Mouse (Mus musculus) stomach, embryonic 15.5 days (tissue): ENCODE results near the gene Pdp2. TPM values are rescaled to one million over a fixed set of nuclear protein-coding genes. Genes with fewer than 3 reads are reported as not detected.

ENCODE experiments used
- ATAC-seq: fragments of 200-750 bp; cut with Nextera tagmentation; 2 replicates; pipeline ENCODE4 v1.8.0; 2017; ENCODE audit warnings: low read depth, moderate number of reproducible peaks, moderate TSS enrichment; ENCODE audit not compliant: insufficient read depth, low FRiP score
- H3K27ac ChIP-seq: fragments of 300-500 bp; sonication (generic); 2 replicates; pipeline ENCODE4 v1.5.1; 2015; ENCODE audit warnings: mild to moderate bottlenecking, inconsistent platforms
- H3K27me3 ChIP-seq: fragments of 300-500 bp; sonication (generic); replicated peaks from 2 replicates; pipeline ENCODE4 v1.6.1; 2015; ENCODE audit warnings: inconsistent platforms
- H3K36me3 ChIP-seq: fragments of 300-500 bp; sonication (generic); 2 replicates; pipeline ENCODE4 v1.6.1; 2015; ENCODE audit warnings: inconsistent platforms
- H3K4me1 ChIP-seq: fragments of 300-500 bp; sonication (generic); 2 replicates; pipeline ENCODE4 v1.6.1; 2015; ENCODE audit warnings: inconsistent platforms
- H3K4me2 ChIP-seq: fragments of 300-500 bp; sonication (generic); 2 replicates; pipeline ENCODE4 v1.6.1; 2015; ENCODE audit warnings: mild to moderate bottlenecking, inconsistent platforms
- H3K4me3 ChIP-seq: fragments of 300-500 bp; sonication (generic); replicated peaks from 2 replicates; pipeline ENCODE4 v1.5.1; 2015; ENCODE audit warnings: inconsistent platforms
- H3K9ac ChIP-seq: fragments of 300-500 bp; sonication (generic); 2 replicates; pipeline ENCODE4 v1.6.1; 2015; ENCODE audit warnings: inconsistent platforms
- H3K9me3 ChIP-seq: fragments of 300-500 bp; sonication (generic); 2 replicates; pipeline ENCODE4 v1.6.1; 2016; ENCODE audit warnings: inconsistent platforms
- WGBS: fragments of 180-500 bp; shearing (Covaris S2); methylation state at CpG from one replicate; pipeline ENCODE4 v1.1.7; 2015; 5-methylcytosine and 5-hydroxymethylcytosine counted together
- polyA plus RNA-seq: library from polyadenylated mRNA; unstranded; fragments of >200 nt; fragmentation: Nextera tagmentation; extraction: Ambion mirVana; gene quantifications from 2 replicates; pipeline ENCODE4 v1.2.1, GENCODE M21; 2015

The Pdp2 gene
- polyA plus RNA-seq: 11.8 and 13.4 TPM in 2 replicates

GRCm38 (mm10) chr8:104591133-104591834 lies at the start of gene Pdp2:
TSS of gene Pdp2 (plus strand) at chr8:104591451.
- Histone ChIP-seq H3K27ac (peak within 1 kb of the TSS; percentile 89), H3K4me2 (peak within 1 kb of the TSS; percentile 71), H3K9me3 (no peaks in the 10 kb centered on the region), H3K4me3 (peak within 1 kb of the TSS; percentile 70), H3K36me3 (peaks cover 12% of the 10 kb centered on the region), H3K9ac (peak within 1 kb of the TSS; percentile 57), H3K4me1 (0 out of 2 replicates have a peak, but pooled peaks cover 10% of the 10 kb centered on the region), H3K27me3 (no peaks in the 10 kb centered on the region)
- ATAC-seq: peak; percentile 99
- under 1% methylated on average over 44 of the region's 44 CpGs for WGBS

- no peak for ATAC-seq
- Histone ChIP-seq H3K9me3 (no peaks in the 10 kb centered on the region), H3K9ac (no peak overlapping the region), H3K4me1 (peaks cover 12% of the 10 kb centered on the region), H3K27ac (no peak overlapping the region), H3K27me3 (peaks cover 54% of the 10 kb centered on the region), H3K4me2 (peak overlapping the region; percentile 89), H3K36me3 (no peaks in the 10 kb centered on the region), H3K4me3 (peak overlapping the region; percentile 45)
- WGBS: 11% methylated on average over 8 of the region's 8 CpGs
These were observed 49.8 kb upstream of the Pdp2 start for GRCm38 (mm10) chr8:104541515-104541880.

- 14% methylated on average over 11 of the region's 11 CpGs for WGBS
- no peaks in the 10 kb centered on the region for H3K36me3 ChIP-seq
- no peak overlapping the region for H3K9ac ChIP-seq
- H3K4me2 ChIP-seq: no peak overlapping the region
- no peak overlapping the region for H3K4me3 ChIP-seq
- no peak for ATAC-seq
- H3K9me3 ChIP-seq: no peaks in the 10 kb centered on the region
- peaks cover 12% of the 10 kb centered on the region for H3K4me1 ChIP-seq
- H3K27ac ChIP-seq: no peak overlapping the region
- H3K27me3 ChIP-seq: peaks cover 54% of the 10 kb centered on the region
These were observed 49.1 kb upstream of the Pdp2 start for GRCm38 (mm10) chr8:104542160-104542559.

GRCm38 (mm10) chr8:104543440-104544045 lies 47.7 kb upstream of the Pdp2 start:
- WGBS: 85% methylated on average over 8 of the region's 8 CpGs
- H3K27me3 ChIP-seq: peaks cover 50% of the 10 kb centered on the region
- H3K4me3 ChIP-seq: no peak overlapping the region
- H3K27ac ChIP-seq: no peak overlapping the region
- ATAC-seq: no peak
- no peaks in the 10 kb centered on the region for H3K36me3 ChIP-seq
- H3K4me1 ChIP-seq: peaks cover 12% of the 10 kb centered on the region
- H3K9me3 ChIP-seq: no peaks in the 10 kb centered on the region
- no peak overlapping the region for H3K4me2 ChIP-seq
- H3K9ac ChIP-seq: no peak overlapping the region

- no peak overlapping the region for H3K27ac ChIP-seq
- no peaks in the 10 kb centered on the region for H3K27me3 ChIP-seq
- H3K4me2 ChIP-seq: no peak overlapping the region
- H3K36me3 ChIP-seq: no peaks in the 10 kb centered on the region
- no peaks in the 10 kb centered on the region for H3K9me3 ChIP-seq
- 83% methylated on average over 4 of the region's 4 CpGs for WGBS
- no peak for ATAC-seq
- no peak overlapping the region for H3K4me3 ChIP-seq
- no peak overlapping the region for H3K9ac ChIP-seq
- no peaks in the 10 kb centered on the region for H3K4me1 ChIP-seq
These were observed 36.1 kb upstream of the Pdp2 start for GRCm38 (mm10) chr8:104555191-104555590.

- WGBS: 46% methylated on average over 7 of the region's 7 CpGs
- Histone ChIP-seq H3K4me3 (no peak overlapping the region), H3K9me3 (no peaks in the 10 kb centered on the region), H3K36me3 (no peaks in the 10 kb centered on the region), H3K4me1 (no peaks in the 10 kb centered on the region), H3K27ac (no peak overlapping the region), H3K27me3 (no peaks in the 10 kb centered on the region), H3K4me2 (no peak overlapping the region), H3K9ac (no peak overlapping the region)
- ATAC-seq: no peak
These were observed 34.0 kb upstream of the Pdp2 start for GRCm38 (mm10) chr8:104557226-104557625.

GRCm38 (mm10) chr8:104560731-104561130 lies 30.5 kb upstream of the Pdp2 start:
- ATAC-seq: no peak
- Histone ChIP-seq H3K27ac (no peak overlapping the region), H3K4me1 (no peaks in the 10 kb centered on the region), H3K4me2 (no peak overlapping the region), H3K27me3 (no peaks in the 10 kb centered on the region), H3K9me3 (no peaks in the 10 kb centered on the region), H3K4me3 (no peak overlapping the region), H3K9ac (no peak overlapping the region), H3K36me3 (no peaks in the 10 kb centered on the region)

- H3K27me3 ChIP-seq: no peaks in the 10 kb centered on the region
- WGBS: 17% methylated on average over 22 of the region's 22 CpGs
- peak; percentile 89 for ATAC-seq
- peak overlapping the region; percentile 39 for H3K4me2 ChIP-seq
- no peak overlapping the region for H3K27ac ChIP-seq
- no peaks in the 10 kb centered on the region for H3K36me3 ChIP-seq
- H3K4me1 ChIP-seq: no peaks in the 10 kb centered on the region
- H3K9me3 ChIP-seq: no peaks in the 10 kb centered on the region
- no peak overlapping the region for H3K4me3 ChIP-seq
- no peak overlapping the region for H3K9ac ChIP-seq
These were observed 26.4 kb upstream of the Pdp2 start for GRCm38 (mm10) chr8:104564633-104565456.

GRCm38 (mm10) chr8:104565457-104565798 lies 25.8 kb upstream of the Pdp2 start:
- Histone ChIP-seq H3K9me3 (no peaks in the 10 kb centered on the region), H3K4me1 (0 out of 2 replicates have a peak, but pooled peaks cover 2% of the 10 kb centered on the region), H3K36me3 (no peaks in the 10 kb centered on the region), H3K4me2 (no peak overlapping the region), H3K9ac (no peak overlapping the region), H3K4me3 (no peak overlapping the region), H3K27me3 (no peaks in the 10 kb centered on the region), H3K27ac (no peak overlapping the region)
- WGBS: 94% methylated on average over 5 of the region's 5 CpGs
- ATAC-seq: 0 out of 2 replicates have a peak, but pooled peaks have one; percentile 9

GRCm38 (mm10) chr8:104569559-104569958 lies 21.7 kb upstream of the Pdp2 start:
- Histone ChIP-seq H3K27me3 (no peaks in the 10 kb centered on the region), H3K9me3 (no peaks in the 10 kb centered on the region), H3K9ac (no peak overlapping the region), H3K4me2 (no peak overlapping the region), H3K4me3 (no peak overlapping the region), H3K4me1 (0 out of 2 replicates have a peak, but pooled peaks cover 7% of the 10 kb centered on the region), H3K27ac (no peak overlapping the region), H3K36me3 (no peaks in the 10 kb centered on the region)
- no peak for ATAC-seq
- 38% methylated on average over 1 of the region's 1 CpGs for WGBS

GRCm38 (mm10) chr8:104570436-104571343 lies 20.6 kb upstream of the Pdp2 start:
- Histone ChIP-seq H3K9ac (0 out of 2 replicates have a peak overlapping the region, but pooled peaks have one; percentile 29), H3K4me3 (peak overlapping the region; percentile 49), H3K27ac (no peak overlapping the region), H3K4me2 (peak overlapping the region; percentile 89), H3K27me3 (no peaks in the 10 kb centered on the region), H3K36me3 (no peaks in the 10 kb centered on the region), H3K4me1 (0 out of 2 replicates have a peak, but pooled peaks cover 7% of the 10 kb centered on the region), H3K9me3 (no peaks in the 10 kb centered on the region)
- whole genome bisulfite sequencing: 4% methylated on average over 26 of the region's 26 CpGs
- ATAC-seq: peak; percentile 56
